Mouse (Mus musculus) cortical plate, adult 2 months (tissue): Measurements from ENCODE around the gene Ezh1.

Experiments used
- CTCF ChIP-seq: fragments of 200-500 bp; IDR thresholded peaks from 2 replicates; pipeline ENCODE4 v1.5.1; 2011; ENCODE audit warnings: mild to moderate bottlenecking, control low read depth, low read length; ENCODE audit not compliant: insufficient read depth; ENCODE audit errors: extremely low read depth
- POLR2A ChIP-seq: fragments of 200-500 bp; IDR thresholded peaks from 2 replicates; pipeline ENCODE4 v1.6.1; 2011; ENCODE audit warnings: mild to moderate bottlenecking, low read length, control low read depth; ENCODE audit not compliant: insufficient read depth; ENCODE audit errors: extremely low read depth

DNA sequence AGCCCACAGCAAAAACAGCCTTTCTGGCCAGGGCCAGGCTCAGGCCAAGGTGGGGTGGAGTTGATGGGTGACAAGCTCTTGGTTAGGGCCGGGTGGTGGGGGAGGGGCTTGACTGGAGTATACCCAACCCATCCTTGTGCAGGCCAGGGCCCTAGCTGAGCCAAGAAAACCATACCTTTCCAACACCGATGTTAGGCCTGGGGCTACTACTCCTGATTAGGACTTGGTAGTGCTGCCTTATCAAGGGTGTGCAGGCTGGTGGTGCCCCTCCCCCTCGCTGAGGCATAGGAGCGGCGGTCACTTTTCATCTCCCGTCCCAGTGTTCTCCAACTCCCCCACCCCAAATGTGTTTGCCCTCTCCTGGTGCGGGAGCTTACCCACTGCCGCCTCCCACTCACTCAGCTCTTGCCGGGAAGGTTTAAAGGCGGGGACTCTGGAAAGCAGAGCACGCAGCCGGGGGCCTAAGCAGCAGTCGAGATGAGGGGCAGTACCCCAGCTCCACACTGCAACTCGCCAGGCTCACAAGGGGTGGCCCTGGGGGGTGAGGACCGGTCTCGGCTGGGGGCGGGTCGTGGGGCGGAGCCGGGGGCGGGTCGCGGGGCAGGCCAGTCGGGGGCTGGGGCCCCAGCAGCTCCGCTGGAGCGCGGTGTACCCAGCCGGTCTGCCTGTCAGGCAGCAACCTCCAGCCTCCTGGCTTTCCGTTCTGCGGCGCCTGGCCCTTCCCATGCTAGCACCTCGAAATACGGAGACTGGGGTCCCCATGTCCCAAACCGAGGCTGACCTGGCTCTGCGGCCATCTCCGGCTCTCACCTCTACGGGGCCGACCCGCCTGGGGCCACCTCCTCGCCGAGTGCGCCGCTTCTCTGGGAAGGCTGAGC is 33.9 kb upstream of the Ezh1 start, which contains the start of gene Wnk4:
- TF ChIP-seq POLR2A (no peak), CTCF (no peak)
